In the genomic region with DNA sequence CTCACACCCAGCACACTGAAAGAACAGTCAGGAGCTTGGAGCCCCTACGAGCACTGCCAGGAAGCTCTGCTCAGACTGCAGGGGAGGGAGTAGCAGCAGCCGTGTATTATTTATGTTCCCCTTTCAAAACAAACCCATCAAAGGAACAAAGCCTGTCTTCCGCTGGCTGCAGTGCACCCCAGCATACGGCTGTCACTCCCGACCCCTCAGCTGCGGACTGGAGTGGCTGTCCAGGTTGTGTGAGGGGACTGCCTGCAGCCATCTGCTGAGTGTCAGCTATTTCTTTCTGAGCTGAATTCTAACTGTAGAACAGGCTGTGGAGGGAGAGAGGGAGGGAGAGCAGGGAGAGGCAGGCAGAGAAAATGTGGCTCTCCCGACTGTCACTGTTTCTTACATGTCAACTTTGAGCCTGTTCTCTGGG, we compare ENCODE assay signal across 8 mouse cellular contexts.
A peak's percentile ranks its signal among the peaks of the same experiment; 100 is the strongest.
DNase-seq lines count a peak whose midpoint lies in the region; ATAC-seq and TF ChIP-seq lines count a peak whose summit lies in the region.
"Had no signal": no experiment of that assay in that cellular context is flagged by ENCODE, and none has a peak within 500 bp of the region (broad histone marks: within the 10 kb centered on the region; RNA-seq: fewer than 3 reads in every experiment).

No protein-coding gene starts in this region.

- no peak overlapping the region for H3K4me3 ChIP-seq in liver, postnatal 0 days (ENCODE audit: low read depth, low read length)
- H3K4me3 ChIP-seq in liver, embryonic 12.5 days: no peak overlapping the region
- H3K4me3 ChIP-seq in forebrain, embryonic 16.5 days (replicated peaks; ENCODE audit: low read length): peak overlapping the region; percentile 25
- no peak overlapping the region for H3K4me3 ChIP-seq in limb, embryonic 11.5 days (ENCODE audit: low read depth, low read length)
- H3K4me3 ChIP-seq in neural tube, embryonic 13.5 days: peak overlapping the region; percentile 22
- H3K4me3 ChIP-seq: liver, embryonic 13.5 days had no signal

- TF ChIP-seq EP300 in liver, postnatal 0 days (IDR thresholded peaks at IDR 0.05; ENCODE audit: low read depth): no peak

- WGBS in liver, postnatal 0 days (ENCODE audit: insufficient replicate concordance): 18% methylated on average over 7 of the region's 7 CpGs
- 47% methylated on average over 7 of the region's 7 CpGs for WGBS in liver, embryonic 12.5 days (ENCODE audit: insufficient replicate concordance)
- under 1% methylated on average over 7 of the region's 7 CpGs for WGBS in forebrain, embryonic 16.5 days
- WGBS in limb, embryonic 11.5 days: 9% methylated on average over 7 of the region's 7 CpGs
- WGBS in neural tube, embryonic 13.5 days: under 1% methylated on average over 7 of the region's 7 CpGs

- no peak overlapping the region for H3K27ac ChIP-seq in liver, postnatal 0 days (ENCODE audit: low read depth)
- no peak overlapping the region for H3K27ac ChIP-seq in liver, embryonic 12.5 days
- H3K27ac ChIP-seq in forebrain, embryonic 16.5 days (ENCODE audit: low read length): peak overlapping the region; percentile 94
- H3K27ac ChIP-seq in limb, embryonic 11.5 days (replicated peaks; ENCODE audit: low read depth, low read length): no peak overlapping the region
- H3K27ac ChIP-seq in neural tube, embryonic 13.5 days (replicated peaks): peak overlapping the region; percentile 77
- H3K27ac ChIP-seq: liver, embryonic 13.5 days had no signal

- DNase-seq in liver, postnatal 0 days: no peak
- peak; percentile 32 for DNase-seq in limb, embryonic 11.5 days (ENCODE audit: low spot score)
- DNase-seq in urinary bladder, postnatal 14 days (ENCODE audit: low spot score): no peak
- DNase-seq in ovary, postnatal 10 days (ENCODE audit: low spot score): no peak
- DNase-seq: liver, embryonic 13.5 days had no signal

- no peak for TF ChIP-seq CTCF in liver, postnatal 0 days (IDR thresholded peaks at IDR 0.05; ENCODE audit: low read depth)

- H3K4me2 ChIP-seq in liver, postnatal 0 days (ENCODE audit: low read depth, low read length): 0 out of 2 replicates have a peak overlapping the region, but pooled peaks have one; percentile 19
- no peak overlapping the region for H3K4me2 ChIP-seq in liver, embryonic 12.5 days
- H3K4me2 ChIP-seq in forebrain, embryonic 16.5 days (ENCODE audit: low read length): peak overlapping the region; percentile 47
- peak overlapping the region; percentile 31; the same call in 1 of the 2 replicates for H3K4me2 ChIP-seq in limb, embryonic 11.5 days (ENCODE audit: low read depth, severe bottlenecking)
- peak overlapping the region; percentile 47 for H3K4me2 ChIP-seq in neural tube, embryonic 13.5 days
- H3K4me2 ChIP-seq: liver, embryonic 13.5 days had no signal

- H3K9ac ChIP-seq in liver, postnatal 0 days (replicated peaks): no peak overlapping the region
- H3K9ac ChIP-seq in liver, embryonic 12.5 days: no peak overlapping the region
- peak overlapping the region; percentile 63 for H3K9ac ChIP-seq in forebrain, embryonic 16.5 days (replicated peaks; ENCODE audit: low read depth, low read length)
- H3K9ac ChIP-seq in limb, embryonic 11.5 days (ENCODE audit: low read length): 0 out of 2 replicates have a peak overlapping the region, but pooled peaks have one; percentile 19
- H3K9ac ChIP-seq in neural tube, embryonic 13.5 days: peak overlapping the region; percentile 58; the same call in 1 of the 2 replicates
- H3K9ac ChIP-seq: liver, embryonic 13.5 days had no signal

- H3K9me3 ChIP-seq in liver, postnatal 0 days (ENCODE audit: low read length): no peaks in the 10 kb centered on the region
- no peaks in the 10 kb centered on the region for H3K9me3 ChIP-seq in liver, embryonic 12.5 days (replicated peaks)
- H3K9me3 ChIP-seq in forebrain, embryonic 16.5 days (ENCODE audit: control insufficient read depth, low read length): no peaks in the 10 kb centered on the region
- no peaks in the 10 kb centered on the region for H3K9me3 ChIP-seq in limb, embryonic 11.5 days (ENCODE audit: control insufficient read depth, low read length)
- H3K9me3 ChIP-seq in neural tube, embryonic 13.5 days: no peaks in the 10 kb centered on the region
- H3K9me3 ChIP-seq: liver, embryonic 13.5 days had no signal

- ATAC-seq in liver, postnatal 0 days: no peak
- no peak for ATAC-seq in liver, embryonic 12.5 days
- ATAC-seq in forebrain, embryonic 16.5 days: peak; percentile 95
- ATAC-seq in limb, embryonic 11.5 days (ENCODE audit: insufficient number of reproducible peaks, low FRiP score, low TSS enrichment, low read depth): no peak; the same call in 1 of the 2 replicates
- peak; percentile 60 for ATAC-seq in neural tube, embryonic 13.5 days (ENCODE audit: low read depth)

- H3K4me1 ChIP-seq in liver, postnatal 0 days (ENCODE audit: insufficient read depth): no peaks in the 10 kb centered on the region
- H3K4me1 ChIP-seq in liver, embryonic 12.5 days: peaks cover 25% of the 10 kb centered on the region
- H3K4me1 ChIP-seq in forebrain, embryonic 16.5 days (replicated peaks; ENCODE audit: control insufficient read depth, insufficient read depth, low read length): peaks cover 29% of the 10 kb centered on the region
- peaks cover 11% of the 10 kb centered on the region for H3K4me1 ChIP-seq in limb, embryonic 11.5 days (ENCODE audit: control insufficient read depth, insufficient read depth, low read length)
- H3K4me1 ChIP-seq in neural tube, embryonic 13.5 days (replicated peaks): peaks cover 39% of the 10 kb centered on the region

- H3K27me3 ChIP-seq in liver, postnatal 0 days (ENCODE audit: insufficient read depth, low read length): no peaks in the 10 kb centered on the region
- H3K27me3 ChIP-seq in liver, embryonic 12.5 days (replicated peaks): 0 out of 2 replicates have a peak, but pooled peaks cover 3% of the 10 kb centered on the region
- H3K27me3 ChIP-seq in forebrain, embryonic 16.5 days (replicated peaks; ENCODE audit: control insufficient read depth, insufficient read depth, low read length): no peaks in the 10 kb centered on the region
- no peaks in the 10 kb centered on the region for H3K27me3 ChIP-seq in limb, embryonic 11.5 days (ENCODE audit: control insufficient read depth, insufficient read depth, low read length)
- no peaks in the 10 kb centered on the region for H3K27me3 ChIP-seq in neural tube, embryonic 13.5 days

- no peaks in the 10 kb centered on the region for H3K36me3 ChIP-seq in liver, postnatal 0 days (replicated peaks; ENCODE audit: insufficient read depth, low read length)
- H3K36me3 ChIP-seq in liver, embryonic 12.5 days: no peaks in the 10 kb centered on the region
- H3K36me3 ChIP-seq in forebrain, embryonic 16.5 days (ENCODE audit: control insufficient read depth, insufficient read depth): no peaks in the 10 kb centered on the region
- no peaks in the 10 kb centered on the region for H3K36me3 ChIP-seq in limb, embryonic 11.5 days (ENCODE audit: control insufficient read depth, insufficient read depth, low read length)
- no peaks in the 10 kb centered on the region for H3K36me3 ChIP-seq in neural tube, embryonic 13.5 days
- H3K36me3 ChIP-seq: liver, embryonic 13.5 days had no signal

Comparison
In these comparisons a context has a peak if more than half of its experiments do, and no peak if none do; other contexts are left out.
1. ATAC-seq: peak in forebrain, embryonic 16.5 days (single experiment) and neural tube, embryonic 13.5 days (single experiment); none in liver, postnatal 0 days (single experiment), liver, embryonic 12.5 days (single experiment) and limb, embryonic 11.5 days (single experiment).
2. H3K27ac ChIP-seq: peak in forebrain, embryonic 16.5 days (single experiment) and neural tube, embryonic 13.5 days (single experiment); none in liver, postnatal 0 days (single experiment), liver, embryonic 12.5 days (single experiment) and limb, embryonic 11.5 days (single experiment).
3. H3K4me3 ChIP-seq: peak in forebrain, embryonic 16.5 days (single experiment) and neural tube, embryonic 13.5 days (single experiment); none in liver, postnatal 0 days (single experiment), liver, embryonic 12.5 days (single experiment) and limb, embryonic 11.5 days (single experiment).
4. H3K9ac ChIP-seq: peak in forebrain, embryonic 16.5 days (single experiment), limb, embryonic 11.5 days (single experiment) and neural tube, embryonic 13.5 days (single experiment); none in liver, postnatal 0 days (single experiment) and liver, embryonic 12.5 days (single experiment).